Mouse (Mus musculus) left cerebral cortex, adult 2 months (tissue): ENCODE data around the gene Vash2. TPM values are rescaled to one million over a fixed set of nuclear protein-coding genes. Genes with fewer than 3 reads are reported as not detected.

Source experiments
- DNase-seq, 2 experiments: peaks; one replicate each; pipeline ENCODE4 v3.0.0; 2021 to 2022; ENCODE audit warnings: low spot score in 2 of 2, mixed read lengths in 1 of 2; ENCODE audit errors: extremely low spot score in 1 of 2
- H3K27ac ChIP-seq: fragments of 200-600 bp; 2 replicates; pipeline ENCODE4 v1.8.1; 2022
- H3K4me3 ChIP-seq: fragments of 200-600 bp; 2 replicates; pipeline ENCODE4 v1.8.1; 2022
- CTCF ChIP-seq: fragments of 200-600 bp; IDR thresholded peaks from 2 replicates; pipeline ENCODE4 v1.8.1; 2022; ENCODE audit warnings: antibody characterized with exemption, mild to moderate bottlenecking, moderate library complexity
- intact Hi-C: fragments of 180-260 bp; cut with DNase I; formaldehyde crosslinking; loops from one replicate; pipeline ENCODE4 v1.15.1; 2025
- total RNA-seq, 2 experiments: library from RNA; stranded (reverse); gene quantifications; 2 replicates each; pipeline ENCODE4 v1.2.3; 2021

Vash2 gene
- total RNA-seq, 2 experiments from 2014 or later, result 2.6 to 2.7 TPM

DNA sequence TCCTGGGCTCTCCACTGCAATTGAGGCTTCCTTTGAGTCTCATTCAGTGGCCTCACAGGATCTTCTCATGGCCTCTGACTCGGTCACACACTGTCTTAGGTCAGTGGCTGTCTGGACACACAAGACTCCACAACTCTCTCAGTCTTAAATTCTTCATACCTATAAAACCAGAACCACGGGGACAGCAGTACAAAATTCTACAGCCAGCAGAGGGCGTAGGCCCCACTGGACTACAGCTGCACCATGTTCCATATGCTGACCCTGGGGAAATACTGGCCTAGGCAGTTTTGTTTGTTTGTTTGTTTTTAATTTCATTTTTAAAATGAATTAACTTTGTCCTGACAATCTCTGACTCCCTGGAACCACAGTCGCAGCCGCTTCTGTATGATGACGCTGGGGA is 23.1 kb upstream of the Vash2 start:
- intact Hi-C loops, result loop anchor here (5.0 kb wide), 1 partner anchor 75 kb away; no protein-coding TSS in a partner anchor
- Histone ChIP-seq H3K27ac (no peak overlapping the region), H3K4me3 (no peak overlapping the region)
- TF ChIP-seq CTCF, result peak; percentile 42
- no peak for DNase-seq

DNA sequence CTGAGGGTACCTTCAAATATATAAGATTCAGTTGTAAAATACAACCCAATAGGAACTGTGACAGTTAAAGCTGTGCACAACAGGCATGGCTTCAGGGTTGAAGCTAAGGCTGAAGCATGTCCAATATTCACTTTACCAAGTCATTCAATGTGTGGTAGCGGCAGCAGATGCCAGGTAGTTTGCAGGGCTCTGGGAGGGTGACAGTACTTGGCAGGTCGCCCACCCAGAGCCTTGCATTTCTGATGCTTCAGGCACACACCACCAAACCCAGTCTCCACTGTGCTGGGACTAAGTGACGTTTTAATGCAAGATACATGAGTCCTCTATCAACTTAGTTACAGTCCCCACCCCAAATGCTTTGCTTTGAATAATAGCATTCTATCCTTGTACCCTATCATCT is 21.6 kb upstream of the Vash2 start:
- intact Hi-C loops, result loop anchor here (5.0 kb wide), 1 partner anchor 77 kb away; no protein-coding TSS in a partner anchor
- TF ChIP-seq CTCF, result no peak

DNA sequence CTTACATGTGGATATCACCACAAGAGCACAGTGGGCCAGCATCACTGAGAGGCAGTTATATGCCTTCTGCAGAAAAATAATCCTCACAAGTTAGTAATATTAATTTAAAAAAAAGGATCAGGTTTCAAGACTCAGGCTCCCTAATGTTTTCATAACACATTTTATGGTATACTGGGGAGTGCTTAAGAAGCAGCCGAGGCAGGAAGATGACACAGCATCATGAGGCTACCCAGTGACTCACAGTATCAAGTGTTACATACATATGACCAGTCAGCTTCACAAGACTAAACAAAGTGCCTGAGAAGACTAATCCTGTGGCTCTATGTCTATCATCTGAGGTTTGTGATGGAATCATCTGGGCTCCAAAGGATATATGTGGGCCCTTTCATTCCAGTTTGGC is 18.9 kb upstream of the Vash2 start:
- H3K4me3 ChIP-seq, result no peak overlapping the region
- TF ChIP-seq CTCF, result no peak
- H3K27ac ChIP-seq, result no peak overlapping the region
- no peak for DNase-seq
- intact Hi-C loops, result no loop called here

More for the DNA sequence above, 21.6 kb upstream of the Vash2 start:
- DNase-seq, result no peak
- Histone ChIP-seq H3K27ac (no peak overlapping the region), H3K4me3 (no peak overlapping the region)

DNA sequence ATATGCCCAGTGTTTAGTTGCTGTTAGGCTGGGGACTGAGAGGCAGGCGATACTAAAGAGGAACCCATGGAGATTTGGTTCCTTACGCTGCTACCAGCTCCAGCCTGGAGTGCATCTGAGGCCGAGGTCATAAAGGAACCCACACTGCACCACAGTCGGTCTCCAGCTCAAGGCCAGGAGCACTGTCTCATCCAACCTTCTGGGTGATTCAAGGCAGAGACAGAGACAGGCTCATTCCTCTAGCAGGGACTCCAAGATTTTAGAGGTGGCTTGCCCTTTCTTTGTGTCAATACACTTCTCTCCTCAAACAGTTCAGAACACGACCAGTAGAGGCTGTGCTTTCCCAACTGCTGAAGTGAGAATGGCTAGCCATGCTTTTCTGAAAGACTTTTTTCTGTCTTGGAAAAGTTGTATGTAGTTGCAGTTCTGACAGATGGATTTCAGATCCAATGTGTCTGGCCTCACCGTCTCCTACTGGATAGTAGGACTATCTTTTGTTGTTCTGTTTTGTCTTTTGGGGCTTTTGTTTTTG is 17.3 kb upstream of the Vash2 start:
- no peak overlapping the region for H3K27ac ChIP-seq
- no peak for DNase-seq
- peak; percentile 44 for TF ChIP-seq CTCF
- intact Hi-C loops, result no loop called here
- H3K4me3 ChIP-seq, result no peak overlapping the region

DNA sequence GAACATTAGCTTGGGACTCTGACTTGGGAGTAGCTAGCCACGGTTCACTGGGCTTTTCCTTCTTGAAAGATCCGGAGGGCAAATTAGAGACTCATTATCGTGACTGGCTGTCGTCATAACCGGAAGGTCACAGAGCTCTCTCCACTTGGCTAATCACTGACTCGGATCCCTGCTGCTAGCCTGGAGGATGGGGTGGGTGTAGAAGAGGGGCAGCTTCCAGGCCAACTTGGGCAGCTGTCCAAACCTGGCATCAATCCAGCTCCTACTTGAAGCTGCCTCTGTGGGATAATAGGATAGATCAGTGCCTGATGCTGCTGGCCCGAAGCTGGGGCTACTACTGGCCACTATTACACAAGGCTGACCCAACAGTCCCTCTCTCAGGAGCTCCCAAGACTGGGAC is 16.5 kb upstream of the Vash2 start:
- peak; percentile 24 to 26 for DNase-seq
- intact Hi-C loops, result no loop called here
- no peak for TF ChIP-seq CTCF

DNA sequence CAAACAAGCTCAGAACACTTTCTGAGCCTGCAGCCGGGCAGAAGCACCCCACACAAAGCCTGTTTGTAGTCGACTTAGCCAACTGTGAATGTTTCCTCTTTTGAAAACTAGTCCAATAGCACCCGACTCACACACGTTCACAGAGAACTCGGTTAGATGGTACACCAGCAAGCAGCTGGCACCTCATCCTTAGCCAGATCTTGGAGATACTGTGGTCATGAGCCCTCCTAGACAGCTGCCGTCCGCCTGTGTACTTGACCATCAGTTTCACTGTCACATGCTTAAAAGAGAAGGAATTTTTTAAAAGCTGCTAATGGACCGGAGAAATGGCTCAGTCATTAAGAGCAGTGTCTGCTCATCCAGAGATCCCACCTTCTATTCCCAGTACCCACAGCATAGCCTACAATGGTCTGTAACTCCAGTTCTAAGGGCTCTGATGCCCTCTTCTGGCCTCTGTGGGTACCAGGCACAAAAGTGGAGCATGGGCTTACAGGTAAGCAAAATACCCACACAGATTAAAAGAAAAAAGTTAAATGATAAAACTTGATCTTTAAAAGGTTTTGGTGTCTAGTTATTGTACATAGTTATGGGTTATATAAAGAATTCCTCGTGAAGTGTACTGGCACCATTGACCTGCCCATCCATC is 10.5 kb upstream of the Vash2 start:
- Histone ChIP-seq H3K27ac (no peak overlapping the region), H3K4me3 (no peak overlapping the region)
- TF ChIP-seq CTCF, result peak; percentile 38
- no peak for DNase-seq
- intact Hi-C loops, result loop anchor here (1.0 kb wide), 1 partner anchor 45 kb away; no protein-coding TSS in a partner anchor

More for the DNA sequence above, 16.5 kb upstream of the Vash2 start:
- H3K4me3 ChIP-seq, result no peak overlapping the region
- H3K27ac ChIP-seq, result no peak overlapping the region

DNA sequence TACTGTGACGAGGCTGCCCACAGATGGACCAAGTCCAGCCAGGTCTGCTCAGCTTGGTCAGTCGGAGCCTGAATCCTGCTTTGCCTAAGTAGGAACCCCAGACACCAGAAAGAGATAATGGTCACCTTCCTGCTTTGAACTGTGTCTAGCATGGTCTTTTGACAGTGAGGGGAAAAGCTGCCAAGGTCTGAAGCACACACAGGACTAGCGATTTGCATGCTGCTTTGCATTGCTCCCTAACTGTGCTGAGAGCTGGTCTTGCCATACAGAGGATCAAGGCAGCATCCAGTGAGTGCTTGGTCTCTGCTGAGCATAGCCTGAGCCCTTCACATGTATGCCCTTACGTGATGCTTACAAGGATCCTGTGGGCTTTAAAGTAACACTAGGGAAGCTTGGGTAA is 2.3 kb upstream of the Vash2 start:
- intact Hi-C loops, result no loop called here
- TF ChIP-seq CTCF, result no peak
- no peak for DNase-seq
- Histone ChIP-seq H3K4me3 (no peak overlapping the region), H3K27ac (no peak overlapping the region)

DNA sequence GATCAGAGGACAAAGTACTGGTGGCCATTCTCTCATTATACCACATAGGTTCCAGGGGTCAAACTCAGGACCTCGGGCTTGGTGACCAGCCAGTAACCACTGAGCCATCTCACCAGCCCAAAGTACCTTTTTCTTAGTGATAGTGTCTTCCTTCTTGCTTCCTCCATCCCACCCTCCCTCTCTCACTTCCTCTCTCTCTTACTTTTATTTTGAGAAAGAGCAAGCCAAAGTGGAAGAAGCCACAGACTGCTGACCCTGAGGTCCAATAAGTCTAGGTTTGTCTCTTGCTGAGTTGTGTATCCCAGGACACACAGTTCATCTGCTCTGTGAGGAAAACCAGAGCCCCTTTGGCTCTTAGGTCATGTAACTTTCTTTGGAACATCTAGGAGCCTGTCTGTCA is 1.4 kb upstream of the Vash2 start:
- no peak overlapping the region for H3K4me3 ChIP-seq
- DNase-seq, result no peak
- no peak overlapping the region for H3K27ac ChIP-seq
- no peak for TF ChIP-seq CTCF
- intact Hi-C loops, result no loop called here

DNA sequence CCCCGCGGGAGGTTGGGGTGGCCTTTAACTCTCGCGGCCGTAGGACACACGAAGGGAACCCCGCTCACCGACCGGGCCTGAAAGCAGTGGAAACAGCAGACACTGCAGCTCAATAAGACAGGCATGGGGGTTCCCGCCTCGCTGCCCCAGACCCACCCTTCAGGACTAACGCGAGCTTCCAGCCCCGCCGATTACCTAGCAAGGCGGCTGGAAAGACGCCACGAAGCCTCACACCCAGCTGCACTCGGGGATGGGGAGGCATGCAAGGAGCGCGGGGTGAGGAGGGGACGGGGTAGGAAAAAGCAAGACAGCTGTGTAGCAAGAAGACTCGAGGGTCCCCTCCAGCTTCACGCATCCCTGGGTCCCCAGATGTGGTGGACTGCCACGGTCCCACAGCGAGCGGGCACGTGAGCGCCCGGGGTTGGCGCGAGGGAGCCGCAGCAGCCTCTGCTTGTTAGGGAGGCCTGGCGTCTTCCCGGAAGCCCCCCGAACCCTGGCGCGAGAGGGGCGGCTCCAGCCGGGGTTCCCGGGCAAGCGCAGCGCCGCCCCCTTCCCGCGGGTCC is 504 bp downstream of the Vash2 start:
- peak overlapping the region; percentile 52 for H3K4me3 ChIP-seq
- no peak for DNase-seq
- no peak overlapping the region for H3K27ac ChIP-seq
- TF ChIP-seq CTCF, result no peak
- intact Hi-C loops, result no loop called here

DNA sequence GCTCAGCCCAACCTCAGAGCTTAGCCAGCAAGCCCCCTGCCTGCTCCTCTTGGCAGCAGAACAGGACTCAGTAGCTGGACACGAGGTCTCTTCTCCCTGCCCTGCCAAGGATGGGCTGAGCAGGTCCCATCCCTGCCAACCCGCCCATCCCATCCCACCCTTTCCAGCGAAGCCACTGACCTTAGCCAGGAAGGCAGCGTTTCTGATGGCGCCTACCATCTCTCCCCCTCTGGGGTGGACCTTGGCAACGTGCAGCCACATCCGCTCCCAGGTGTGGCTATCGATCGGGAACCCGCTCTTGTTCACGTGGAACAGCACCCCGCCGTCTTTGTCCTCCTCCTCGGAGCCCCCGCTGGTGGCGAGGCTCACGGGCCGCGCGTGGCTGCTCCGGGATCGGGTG is 1.1 kb downstream of the Vash2 start:
- no peak for TF ChIP-seq CTCF
- no peak for DNase-seq
- Histone ChIP-seq H3K4me3 (peak overlapping the region; percentile 52), H3K27ac (no peak overlapping the region)
- intact Hi-C loops, result no loop called here

DNA sequence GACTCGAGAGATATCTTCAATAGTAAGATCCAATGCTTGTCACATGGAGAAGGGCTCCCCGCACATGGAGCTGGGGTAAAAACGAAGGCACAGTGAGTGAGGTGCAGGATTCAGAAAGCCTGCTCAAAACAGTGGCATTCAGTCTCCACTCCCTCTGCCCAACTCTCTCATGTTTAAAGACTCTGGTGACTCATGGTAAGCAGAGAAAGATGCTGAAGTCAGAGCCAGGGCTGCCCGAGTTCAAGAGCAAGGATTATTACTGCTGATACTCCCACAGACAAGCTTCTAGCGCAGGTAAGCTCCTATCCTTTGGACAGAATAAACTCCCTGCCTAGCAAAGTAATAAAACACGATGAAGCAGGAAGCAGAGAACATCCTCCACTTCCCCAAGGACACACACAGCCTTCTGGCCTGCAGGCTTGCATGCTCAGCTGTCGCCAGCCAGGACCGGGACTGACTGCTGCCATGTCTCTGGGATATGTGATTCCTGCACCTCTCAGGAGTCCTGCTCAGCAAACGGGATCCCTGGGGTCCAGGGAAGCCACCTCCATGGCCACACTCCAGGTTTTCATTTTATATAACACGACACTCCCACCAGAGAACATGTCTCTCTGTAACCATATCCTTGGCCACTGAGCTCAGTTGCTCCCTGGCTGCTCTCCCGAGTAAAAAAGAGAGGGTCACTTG is 2.1 kb downstream of the Vash2 start:
- DNase-seq, result no peak
- intact Hi-C loops, result no loop called here
- no peak for TF ChIP-seq CTCF
- no peak overlapping the region for H3K4me3 ChIP-seq
- no peak overlapping the region for H3K27ac ChIP-seq

DNA sequence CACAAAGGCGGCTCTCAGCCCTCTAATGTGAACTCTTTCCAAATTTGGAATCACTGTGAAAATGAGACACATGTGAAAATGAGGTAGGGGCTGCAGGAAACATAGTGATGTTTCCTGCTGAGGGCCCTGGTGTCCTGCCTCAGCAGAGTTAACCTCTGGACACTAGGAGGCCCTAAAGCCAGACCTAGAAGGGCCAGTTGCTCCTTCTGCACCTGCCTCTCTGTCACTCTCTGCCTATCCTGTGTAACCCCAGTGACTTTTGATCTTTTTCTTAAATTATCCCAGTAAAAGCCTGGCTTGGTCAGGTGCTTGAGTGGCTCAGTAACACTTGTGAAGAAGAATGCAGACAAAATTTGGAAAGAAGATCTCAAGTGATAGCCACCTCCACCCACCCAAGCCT is 4.3 kb downstream of the Vash2 start:
- DNase-seq, result no peak
- no peak overlapping the region for H3K27ac ChIP-seq
- intact Hi-C loops, result no loop called here
- TF ChIP-seq CTCF, result no peak
- H3K4me3 ChIP-seq, result no peak overlapping the region
